Mouse (Mus musculus) intestine, embryonic 16.5 days (tissue): ENCODE results near the gene Rheb. TPM values are rescaled to one million over a fixed set of nuclear protein-coding genes. Genes with fewer than 3 reads are reported as not detected.

Experiments
- ATAC-seq: fragments of 200-750 bp; cut with Nextera tagmentation; 2 replicates; pipeline ENCODE4 v1.8.0; 2017; ENCODE audit warnings: moderate TSS enrichment, moderate library complexity
- H3K27ac ChIP-seq: fragments of 300-500 bp; sonication (generic); 2 replicates; pipeline ENCODE4 v1.5.1; 2014; ENCODE audit warnings: mild to moderate bottlenecking, low read length
- H3K27me3 ChIP-seq: fragments of 300-500 bp; sonication (generic); replicated peaks from 2 replicates; pipeline ENCODE4 v1.6.1; 2014; ENCODE audit warnings: low read length, control low read depth, mixed read lengths; ENCODE audit not compliant: control insufficient read depth, insufficient read depth
- H3K36me3 ChIP-seq: fragments of 300-500 bp; sonication (generic); 2 replicates; pipeline ENCODE4 v1.6.1; 2014; ENCODE audit warnings: low read length, control low read depth; ENCODE audit not compliant: control insufficient read depth, insufficient read depth
- H3K4me1 ChIP-seq: fragments of 300-500 bp; sonication (generic); 2 replicates; pipeline ENCODE4 v1.6.1; 2014; ENCODE audit warnings: low read length, control low read depth, mixed read lengths; ENCODE audit not compliant: control insufficient read depth, insufficient read depth
- H3K4me2 ChIP-seq: fragments of 300-500 bp; sonication (generic); 2 replicates; pipeline ENCODE4 v1.6.1; 2014; ENCODE audit warnings: low read depth, low read length, control low read depth
- H3K4me3 ChIP-seq: fragments of 300-500 bp; sonication (generic); 2 replicates; pipeline ENCODE4 v1.5.1; 2014; ENCODE audit warnings: mild to moderate bottlenecking, low read length
- H3K9ac ChIP-seq: fragments of 300-500 bp; sonication (generic); 2 replicates; pipeline ENCODE4 v1.6.1; 2014; ENCODE audit warnings: low read depth, low read length
- H3K9me3 ChIP-seq: fragments of 300-500 bp; sonication (generic); 2 replicates; pipeline ENCODE4 v1.6.1; 2016; ENCODE audit warnings: low read length, control low read depth; ENCODE audit not compliant: control insufficient read depth
- WGBS: fragments of 180-500 bp; shearing (Covaris S2); extraction: QIAGEN DNeasy Blood & Tissue Kit; methylation state at CpG from one replicate; pipeline ENCODE4 v1.1.7; 2014; 5-methylcytosine and 5-hydroxymethylcytosine counted together
- polyA plus RNA-seq: library from polyadenylated mRNA; unstranded; fragments of >200 nt; fragmentation: Nextera tagmentation; extraction: Ambion mirVana; gene quantifications from 2 replicates; pipeline ENCODE4 v1.2.1, GENCODE M21; 2015

Rheb gene
- polyA plus RNA-seq = 188 and 199 TPM in 2 replicates

GRCm38 (mm10) chr5:24842274-24843102 lies at the start of gene Rheb:
Rheb (minus strand) TSS chr5:24842624.
- Histone ChIP-seq H3K27me3 (no peaks in the 10 kb centered on the region), H3K9me3 (no peaks in the 10 kb centered on the region), H3K36me3 (no peaks in the 10 kb centered on the region), H3K4me2 (peak within 1 kb of the TSS; percentile 94), H3K4me1 (peaks cover 29% of the 10 kb centered on the region), H3K9ac (peak within 1 kb of the TSS; percentile 98), H3K4me3 (peak within 1 kb of the TSS; percentile 95), H3K27ac (peak within 1 kb of the TSS; percentile 100)
- peak; percentile 98 for ATAC-seq
- WGBS = under 1% methylated on average over 89 of the region's 92 CpGs

- Histone ChIP-seq H3K27ac (no peak overlapping the region), H3K9ac (no peak overlapping the region), H3K27me3 (no peaks in the 10 kb centered on the region), H3K4me3 (no peak overlapping the region), H3K4me2 (no peak overlapping the region), H3K4me1 (no peaks in the 10 kb centered on the region), H3K36me3 (peaks cover 10% of the 10 kb centered on the region), H3K9me3 (no peaks in the 10 kb centered on the region)
- ATAC-seq = no peak
- 73% methylated on average over 9 of the region's 9 CpGs for WGBS
Observed at GRCm38 (mm10) chr5:24889860-24890259, 47.4 kb upstream of the Rheb start.

GRCm38 (mm10) chr5:24888874-24889591 lies 46.6 kb upstream of the Rheb start:
- Histone ChIP-seq H3K27me3 (no peaks in the 10 kb centered on the region), H3K27ac (no peak overlapping the region), H3K9ac (no peak overlapping the region), H3K9me3 (no peaks in the 10 kb centered on the region), H3K36me3 (peaks cover 10% of the 10 kb centered on the region), H3K4me1 (no peaks in the 10 kb centered on the region), H3K4me2 (no peak overlapping the region), H3K4me3 (no peak overlapping the region)
- no peak for ATAC-seq
- 89% methylated on average over 11 of the region's 11 CpGs for WGBS

GRCm38 (mm10) chr5:24887271-24887670 lies 44.8 kb upstream of the Rheb start:
- H3K9ac ChIP-seq = no peak overlapping the region
- H3K36me3 ChIP-seq = peaks cover 10% of the 10 kb centered on the region
- H3K4me2 ChIP-seq = no peak overlapping the region
- no peak overlapping the region for H3K27ac ChIP-seq
- H3K4me1 ChIP-seq = no peaks in the 10 kb centered on the region
- no peak for ATAC-seq
- 83% methylated on average over 8 of the region's 8 CpGs for WGBS
- H3K9me3 ChIP-seq = no peaks in the 10 kb centered on the region
- no peaks in the 10 kb centered on the region for H3K27me3 ChIP-seq
- no peak overlapping the region for H3K4me3 ChIP-seq

DNA sequence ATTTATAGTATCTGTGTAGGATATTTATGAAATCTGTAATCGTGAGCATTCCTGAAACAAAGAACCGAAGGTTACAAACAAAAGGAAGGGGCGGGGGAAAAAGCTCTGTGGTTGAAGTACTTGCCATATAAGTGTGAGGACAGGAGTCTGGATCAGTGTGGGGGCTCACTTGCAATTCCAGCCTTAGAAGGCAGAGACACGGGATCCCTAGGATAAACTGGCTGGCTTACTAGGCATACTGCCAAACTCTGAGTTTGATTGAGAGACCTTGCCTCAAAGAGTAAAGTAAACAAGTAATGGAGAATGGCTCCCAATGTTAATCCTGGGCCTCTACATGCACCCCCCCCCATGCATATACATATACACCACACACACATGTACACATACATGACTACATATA lies 36.3 kb upstream of the Rheb start:
- Histone ChIP-seq H3K4me3 (no peak overlapping the region), H3K36me3 (peaks cover 6% of the 10 kb centered on the region), H3K9me3 (no peaks in the 10 kb centered on the region), H3K9ac (no peak overlapping the region), H3K27ac (no peak overlapping the region), H3K4me2 (no peak overlapping the region), H3K4me1 (0 out of 2 replicates have a peak, but pooled peaks cover 5% of the 10 kb centered on the region), H3K27me3 (no peaks in the 10 kb centered on the region)
- peak; percentile 33; the same call in 1 of the 2 replicates for ATAC-seq
- 64% methylated on average over 4 of the region's 4 CpGs for WGBS

DNA sequence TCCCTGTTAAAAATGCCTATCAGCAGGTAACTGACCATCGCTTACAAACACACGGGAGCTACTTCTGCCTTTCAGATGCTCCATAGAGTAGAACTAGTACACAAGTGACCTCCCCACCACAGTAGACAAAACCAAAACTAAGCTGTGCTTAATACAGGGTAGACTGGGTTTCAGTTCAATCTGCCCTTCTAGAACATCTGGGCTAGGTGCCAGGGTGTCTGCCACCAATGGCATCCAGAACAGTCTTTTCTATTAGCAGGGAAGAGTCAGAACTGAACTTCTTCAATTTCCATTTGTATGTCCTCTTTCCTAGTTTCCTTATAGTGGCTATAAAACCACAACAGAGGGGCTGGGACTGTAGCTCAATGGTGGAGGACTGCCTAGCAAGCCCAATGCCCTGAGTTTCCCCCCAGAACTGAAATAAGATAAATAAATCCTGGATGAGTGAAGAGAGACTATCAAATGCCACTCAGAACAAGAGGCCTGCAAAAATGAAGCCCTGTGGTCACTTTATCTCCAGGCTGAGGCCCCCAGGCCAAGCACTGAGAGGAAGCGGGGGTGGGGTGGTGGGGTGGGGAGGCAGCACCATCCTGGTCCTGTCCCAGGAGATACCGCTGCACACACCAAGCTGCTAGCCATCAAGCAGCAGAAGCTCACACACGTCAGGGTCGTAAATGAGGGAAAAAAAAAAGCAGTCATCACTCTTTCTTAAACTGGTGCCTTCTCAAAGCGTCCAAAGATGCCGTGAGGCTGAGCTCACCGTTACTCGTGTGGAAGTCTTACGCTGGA lies 35.6 kb upstream of the Rheb start:
- 60% methylated on average over 11 of the region's 11 CpGs for WGBS
- H3K9ac ChIP-seq = no peak overlapping the region
- 0 out of 2 replicates have a peak, but pooled peaks cover 5% of the 10 kb centered on the region for H3K4me1 ChIP-seq
- H3K9me3 ChIP-seq = no peaks in the 10 kb centered on the region
- no peak overlapping the region for H3K4me2 ChIP-seq
- no peaks in the 10 kb centered on the region for H3K27me3 ChIP-seq
- peaks cover 6% of the 10 kb centered on the region for H3K36me3 ChIP-seq
- H3K27ac ChIP-seq = peak overlapping the region; percentile 43
- no peak overlapping the region for H3K4me3 ChIP-seq
- no peak for ATAC-seq

DNA sequence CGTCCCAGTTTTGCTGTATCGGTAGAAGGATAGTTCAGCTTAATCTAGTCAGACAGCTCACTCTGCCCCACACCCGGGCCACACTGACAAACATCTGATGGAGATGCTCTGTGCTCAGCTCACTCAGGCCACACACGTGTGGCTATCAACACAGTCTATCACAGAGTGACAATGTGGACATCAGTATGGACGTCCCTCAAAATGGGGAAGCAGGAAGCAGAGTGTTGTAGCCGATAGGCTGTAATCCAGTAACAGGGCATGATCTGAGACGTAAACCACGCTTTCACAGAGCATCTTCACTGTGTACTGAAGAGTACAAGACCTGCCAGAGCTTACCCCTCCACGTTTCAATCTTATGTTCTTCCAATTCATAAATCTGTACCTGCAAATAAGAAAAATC lies 34.2 kb upstream of the Rheb start:
- no peaks in the 10 kb centered on the region for H3K9me3 ChIP-seq
- no peak overlapping the region for H3K4me3 ChIP-seq
- H3K27me3 ChIP-seq = no peaks in the 10 kb centered on the region
- no peak for ATAC-seq
- no peak overlapping the region for H3K4me2 ChIP-seq
- peaks cover 6% of the 10 kb centered on the region for H3K36me3 ChIP-seq
- H3K27ac ChIP-seq = no peak overlapping the region
- no peak overlapping the region for H3K9ac ChIP-seq
- 0 out of 2 replicates have a peak, but pooled peaks cover 5% of the 10 kb centered on the region for H3K4me1 ChIP-seq
- 90% methylated on average over 9 of the region's 9 CpGs for WGBS

GRCm38 (mm10) chr5:24874111-24874510 lies 31.7 kb upstream of the Rheb start:
- Histone ChIP-seq H3K4me1 (0 out of 2 replicates have a peak, but pooled peaks cover 5% of the 10 kb centered on the region), H3K27ac (no peak overlapping the region), H3K9ac (no peak overlapping the region), H3K4me2 (no peak overlapping the region), H3K36me3 (peaks cover 6% of the 10 kb centered on the region), H3K27me3 (no peaks in the 10 kb centered on the region), H3K9me3 (no peaks in the 10 kb centered on the region), H3K4me3 (no peak overlapping the region)
- ATAC-seq = no peak
- 79% methylated on average over 4 of the region's 4 CpGs for WGBS

DNA sequence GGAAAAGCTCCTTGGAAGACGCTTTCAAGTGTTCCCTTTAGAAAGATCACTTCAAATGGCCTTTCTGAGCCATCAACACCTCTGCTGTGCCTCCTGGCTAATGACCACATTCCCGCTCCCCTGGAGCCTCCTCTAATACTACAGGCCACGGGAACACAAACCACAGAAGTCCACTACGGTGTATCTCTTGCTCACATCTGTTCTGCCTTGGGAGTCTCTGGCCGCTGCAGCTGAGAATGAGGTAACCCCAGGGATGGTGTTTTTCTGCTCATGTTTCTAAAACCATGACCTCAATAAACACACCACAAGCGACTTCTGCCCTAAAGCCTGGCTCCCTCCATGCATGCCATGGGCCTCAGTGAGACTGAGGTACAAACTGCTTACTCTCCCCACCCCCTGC lies 30.8 kb upstream of the Rheb start:
- H3K4me2 ChIP-seq = no peak overlapping the region
- no peaks in the 10 kb centered on the region for H3K9me3 ChIP-seq
- WGBS = 75% methylated on average over 6 of the region's 6 CpGs
- H3K9ac ChIP-seq = no peak overlapping the region
- H3K4me1 ChIP-seq = 0 out of 2 replicates have a peak, but pooled peaks cover 4% of the 10 kb centered on the region
- ATAC-seq = no peak
- H3K27me3 ChIP-seq = no peaks in the 10 kb centered on the region
- no peak overlapping the region for H3K27ac ChIP-seq
- no peak overlapping the region for H3K4me3 ChIP-seq
- H3K36me3 ChIP-seq = peaks cover 3% of the 10 kb centered on the region
